Mouse (Mus musculus): ENCODE measurements around the gene Ccdc88c. TPM values are rescaled to one million over a fixed set of nuclear protein-coding genes. Genes with fewer than 3 reads are reported as not detected.
A peak's percentile ranks its signal among the peaks of the same experiment; 100 is the strongest.

Ccdc88c gene
- total RNA-seq, 2 experiments from 2014 or later = 16.7 to 28.8 TPM

DNA sequence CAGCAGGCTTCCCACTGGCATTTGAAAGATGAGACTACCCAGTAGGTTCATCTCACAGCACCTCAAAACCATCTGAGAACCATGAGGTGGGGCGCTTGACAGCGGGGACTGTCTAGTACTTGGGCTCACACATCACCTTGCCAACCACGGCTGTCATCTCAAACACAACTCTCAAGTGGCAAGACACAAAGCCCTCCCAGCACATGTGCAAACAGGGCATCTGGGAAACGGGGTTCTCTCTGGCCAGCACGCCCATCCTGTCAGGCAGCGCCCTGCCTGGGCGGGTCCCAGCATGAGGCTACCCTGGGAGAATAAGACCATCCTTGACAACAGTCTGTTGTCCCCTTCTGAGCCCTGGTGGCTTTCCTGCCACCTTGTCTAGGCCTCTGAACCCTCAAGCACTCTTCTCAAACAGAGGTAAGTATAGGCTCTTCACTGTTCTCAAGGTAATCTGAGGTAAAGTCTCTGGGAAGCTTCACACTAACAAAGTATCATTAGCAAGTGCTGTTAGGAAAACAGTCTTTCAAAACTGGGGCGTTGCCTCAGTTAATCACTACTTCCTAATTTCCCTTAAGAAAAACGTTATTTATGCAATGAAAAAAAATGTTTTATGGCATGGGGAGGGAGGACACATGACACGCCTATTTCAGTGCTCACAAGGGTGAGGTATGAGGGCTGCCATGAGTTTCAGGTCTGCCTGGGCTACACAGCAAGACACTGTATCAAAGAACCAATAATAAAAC is 43.6 kb downstream of the Ccdc88c start:
- intact Hi-C loops (cut with DNase I) = loop anchor here (5.0 kb wide), 1 partner anchor 42 kb away; the partner anchor contains the start of gene Ccdc88c
- DNase-seq (ENCODE audit: low spot score in 2 of 2) = no peak

DNA sequence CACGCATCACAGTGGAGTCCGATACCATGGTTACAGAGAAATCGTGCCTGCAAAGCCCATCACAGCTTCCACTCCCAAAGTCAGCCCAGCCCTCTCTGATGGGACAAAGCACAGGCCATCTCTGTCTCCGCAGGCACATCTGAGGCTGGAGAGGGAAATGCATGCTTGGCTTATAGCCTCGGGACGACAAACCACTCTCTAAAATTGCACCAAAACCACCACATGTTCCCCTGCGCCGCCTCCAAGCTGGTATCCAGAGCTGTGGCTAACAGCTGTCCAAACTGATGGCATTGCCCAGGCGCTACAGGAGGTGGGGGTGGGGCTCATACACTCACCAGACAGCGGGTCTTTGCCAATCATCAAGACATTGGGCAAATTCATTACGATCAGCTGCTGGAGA is 45.3 kb downstream of the Ccdc88c start:
- no peak for DNase-seq (ENCODE audit: low spot score in 2 of 2)
- intact Hi-C loops (cut with DNase I) = no loop called here

DNA sequence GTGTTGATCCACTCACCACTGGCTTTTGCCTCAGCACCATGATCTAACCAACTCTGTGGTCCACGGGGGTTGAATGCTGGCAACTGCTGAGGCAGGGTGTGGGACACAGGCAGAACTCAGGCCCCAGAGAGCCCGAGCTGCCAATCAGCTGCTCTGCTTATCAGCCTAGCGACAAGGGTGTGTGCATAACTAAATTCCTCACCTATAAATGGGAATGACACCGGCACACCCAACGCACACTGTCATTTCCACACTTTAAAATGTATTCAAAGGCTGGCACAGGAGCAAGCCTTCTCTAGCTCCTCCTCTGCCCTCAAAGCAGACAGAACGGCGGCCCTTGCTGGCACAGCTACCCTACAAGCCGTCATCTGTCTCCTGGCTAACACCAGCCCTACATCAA is 46.6 kb downstream of the Ccdc88c start:
- no peak for DNase-seq (ENCODE audit: low spot score in 2 of 2)
- intact Hi-C loops (cut with DNase I) = no loop called here

DNA sequence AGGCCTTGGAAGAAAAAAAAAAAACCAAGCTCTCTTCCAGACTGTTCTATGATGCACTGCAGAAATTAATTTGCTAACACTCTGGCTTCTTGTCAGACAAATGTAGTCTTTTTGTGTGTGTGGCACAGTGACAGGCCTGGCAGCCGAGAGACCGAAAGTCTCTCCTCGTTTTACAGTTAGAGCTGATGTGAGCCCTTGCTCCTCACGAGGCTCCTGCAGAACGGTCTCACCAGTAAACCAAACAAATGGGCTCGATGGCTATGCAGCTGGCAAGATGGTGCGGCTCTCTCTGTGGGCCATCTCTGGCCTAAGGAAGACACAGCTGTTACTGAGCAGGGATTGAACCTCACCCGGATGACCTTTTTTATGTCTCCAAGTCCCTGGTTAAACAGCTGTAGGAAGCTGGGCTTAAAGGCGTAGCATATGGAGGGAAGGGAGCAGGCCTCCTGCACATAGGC is 48.3 kb downstream of the Ccdc88c start:
- DNase-seq (ENCODE audit: low spot score in 2 of 2) = no peak

DNA sequence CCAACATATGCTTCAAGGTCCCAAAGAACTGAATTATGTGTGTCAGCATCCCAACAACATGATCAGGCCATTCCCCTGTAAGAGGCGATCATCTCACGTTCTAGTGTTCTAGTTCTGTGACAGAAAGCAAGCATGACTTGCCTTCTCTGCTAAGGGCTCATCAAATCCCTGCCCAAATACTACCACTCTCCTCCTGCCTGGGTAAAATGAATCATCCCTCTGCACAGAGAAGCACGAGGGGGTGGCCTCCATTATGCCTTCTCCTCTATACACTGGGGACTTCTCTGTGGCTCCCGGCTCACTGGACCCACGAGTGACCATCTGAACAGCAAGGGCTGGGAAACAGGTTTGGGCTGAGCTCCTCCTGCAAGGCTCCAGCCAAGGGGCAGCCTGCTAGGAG is 49.2 kb downstream of the Ccdc88c start:
- intact Hi-C loops (cut with DNase I) = no loop called here
- no peak for DNase-seq (ENCODE audit: low spot score in 2 of 2)

More for the DNA sequence above, 48.3 kb downstream of the Ccdc88c start:
- intact Hi-C loops (cut with DNase I) = no loop called here

DNA sequence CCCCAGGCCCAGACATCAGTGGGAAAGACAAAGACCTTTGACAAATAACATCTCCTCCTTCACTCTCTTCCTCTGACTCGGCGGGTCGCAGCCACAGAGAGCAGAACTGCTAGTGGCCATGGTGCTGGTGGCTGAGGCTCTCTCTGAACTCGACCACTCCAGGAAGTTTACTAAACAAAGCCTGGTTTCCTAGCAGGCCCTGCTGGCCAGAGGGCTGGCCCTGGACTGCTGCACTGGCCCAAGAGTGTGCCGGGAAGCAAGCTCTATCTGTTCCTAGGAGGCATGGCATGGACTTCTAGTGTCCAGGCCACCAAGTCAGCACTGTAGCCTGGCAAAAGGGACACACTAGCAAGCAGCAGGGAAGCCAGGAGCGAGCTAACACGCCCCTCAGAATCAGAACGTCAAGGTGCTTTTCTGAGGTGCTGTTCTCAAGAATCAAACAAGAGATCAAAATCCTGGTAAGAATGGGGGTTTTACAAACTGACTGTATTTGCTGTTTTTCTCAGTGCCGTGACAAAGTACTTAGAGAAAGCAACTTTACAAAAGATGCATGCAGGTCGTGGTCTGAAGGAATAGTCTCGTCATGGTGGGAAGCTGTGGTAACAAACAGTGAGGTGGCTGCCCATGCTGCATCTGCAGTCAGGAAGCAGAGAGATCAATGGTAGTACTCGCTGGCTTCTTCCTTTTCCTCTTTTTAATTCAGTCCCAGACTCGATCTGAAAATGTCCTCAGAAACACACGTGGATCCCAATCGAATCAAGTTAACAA is 50.7 kb downstream of the Ccdc88c start:
- intact Hi-C loops (cut with DNase I) = no loop called here
- no peak for DNase-seq (ENCODE audit: low spot score in 2 of 2)

DNA sequence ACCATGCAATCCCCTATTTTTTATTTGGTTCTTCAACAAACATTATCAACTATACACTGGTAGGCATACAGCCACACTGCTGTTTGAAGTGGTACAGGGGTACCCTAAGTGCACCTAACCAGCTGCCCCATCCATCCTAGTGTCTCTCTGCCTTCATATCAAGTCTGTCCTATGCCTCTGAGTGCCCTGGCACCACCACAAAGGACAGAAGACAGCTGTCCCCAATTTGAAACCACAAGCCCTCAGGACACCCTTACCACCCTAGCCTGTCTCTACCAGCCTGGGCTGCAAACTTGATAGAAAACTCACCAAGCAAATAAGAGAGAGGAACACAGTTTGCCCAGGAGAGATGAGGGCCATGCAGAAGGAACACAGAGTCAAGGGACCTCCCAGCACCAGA is 51.3 kb downstream of the Ccdc88c start:
- intact Hi-C loops (cut with DNase I) = no loop called here
- no peak for DNase-seq (ENCODE audit: low spot score in 2 of 2)

DNA sequence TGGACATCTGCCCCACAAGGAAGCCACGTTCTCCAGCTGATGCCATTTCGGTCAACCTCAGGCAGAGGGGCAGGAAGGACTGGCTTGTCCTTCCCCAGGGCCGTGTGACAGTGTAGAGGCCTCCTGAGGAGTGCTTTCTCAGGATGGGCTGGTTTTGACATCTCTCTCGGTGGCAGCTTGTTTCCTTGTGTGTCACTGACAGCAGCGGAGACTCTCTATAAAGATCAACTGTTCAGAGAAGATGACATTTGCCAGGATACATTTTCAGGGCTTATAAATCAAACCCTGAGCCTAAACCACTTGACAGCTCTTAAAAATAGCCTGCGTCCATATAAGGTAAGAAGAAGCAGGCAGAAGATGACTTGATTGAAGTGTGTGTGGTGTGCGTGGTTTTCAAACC is 59.0 kb downstream of the Ccdc88c start:
- DNase-seq (ENCODE audit: low spot score in 2 of 2) = no peak
- intact Hi-C loops (cut with DNase I) = no loop called here

DNA sequence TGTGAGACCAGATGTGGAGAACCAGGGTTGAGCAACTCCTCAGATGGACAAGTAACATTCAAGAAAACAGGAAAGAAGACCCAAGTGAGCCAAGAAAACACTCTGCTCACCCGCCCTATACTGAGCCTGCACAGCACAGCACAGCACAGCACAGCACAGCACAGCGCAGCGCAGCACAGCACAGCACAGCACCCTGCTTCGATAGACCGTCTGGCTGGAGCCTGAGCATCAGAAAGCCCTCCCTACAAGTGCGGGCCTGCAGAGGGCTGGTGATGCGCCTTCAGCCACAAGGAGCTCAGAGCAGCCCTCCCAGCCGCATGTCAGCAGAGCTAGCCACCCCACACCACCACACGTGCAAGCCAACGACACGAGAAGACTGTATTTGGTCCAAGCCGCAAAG is 61.5 kb downstream of the Ccdc88c start:
- intact Hi-C loops (cut with DNase I) = no loop called here
- DNase-seq (ENCODE audit: low spot score in 2 of 2) = no peak

DNA sequence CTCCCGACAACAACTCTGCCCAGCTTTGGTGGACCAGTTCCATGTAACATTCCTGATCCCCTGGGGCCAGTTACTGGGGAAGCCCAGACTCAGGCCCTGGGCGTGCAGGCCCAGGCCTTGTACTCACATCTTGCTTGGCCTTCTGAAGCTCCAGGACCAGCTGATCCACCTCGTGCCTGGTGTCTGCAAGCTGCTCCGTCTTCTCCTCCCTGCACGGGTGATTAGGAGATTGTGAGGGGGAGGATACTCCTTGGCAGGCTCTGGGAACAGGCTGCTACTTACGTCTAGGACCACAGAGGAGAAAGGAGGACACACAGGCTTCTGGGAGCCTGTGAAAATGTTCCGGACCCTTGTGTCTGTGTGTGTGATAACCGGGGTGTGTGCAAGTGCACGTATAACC is 62.6 kb downstream of the Ccdc88c start:
- peak in 1 of 2 experiments; percentile 42 for DNase-seq (ENCODE audit: low spot score in 2 of 2)
- intact Hi-C loops (cut with DNase I) = no loop called here

DNA sequence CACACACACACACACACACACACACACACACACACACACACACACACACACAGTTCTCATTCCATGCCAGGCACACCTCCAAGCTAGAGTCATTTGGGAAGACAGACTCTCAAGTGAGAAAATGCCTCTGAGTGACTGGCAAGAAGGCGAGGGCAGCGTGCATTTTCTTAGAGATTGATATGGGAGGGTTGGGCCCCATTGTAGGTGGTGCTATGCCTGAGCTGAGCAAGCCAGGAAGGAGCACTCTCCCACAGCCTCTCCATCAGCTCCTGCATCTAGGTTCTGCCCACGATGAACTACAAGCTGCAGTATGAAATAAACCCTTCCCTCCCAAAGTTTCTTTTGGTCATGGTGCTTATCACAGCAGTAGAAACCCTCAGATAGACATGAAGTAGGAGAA is 63.6 kb downstream of the Ccdc88c start:
- intact Hi-C loops (cut with DNase I) = no loop called here
- no peak for DNase-seq (ENCODE audit: low spot score in 2 of 2)

DNA sequence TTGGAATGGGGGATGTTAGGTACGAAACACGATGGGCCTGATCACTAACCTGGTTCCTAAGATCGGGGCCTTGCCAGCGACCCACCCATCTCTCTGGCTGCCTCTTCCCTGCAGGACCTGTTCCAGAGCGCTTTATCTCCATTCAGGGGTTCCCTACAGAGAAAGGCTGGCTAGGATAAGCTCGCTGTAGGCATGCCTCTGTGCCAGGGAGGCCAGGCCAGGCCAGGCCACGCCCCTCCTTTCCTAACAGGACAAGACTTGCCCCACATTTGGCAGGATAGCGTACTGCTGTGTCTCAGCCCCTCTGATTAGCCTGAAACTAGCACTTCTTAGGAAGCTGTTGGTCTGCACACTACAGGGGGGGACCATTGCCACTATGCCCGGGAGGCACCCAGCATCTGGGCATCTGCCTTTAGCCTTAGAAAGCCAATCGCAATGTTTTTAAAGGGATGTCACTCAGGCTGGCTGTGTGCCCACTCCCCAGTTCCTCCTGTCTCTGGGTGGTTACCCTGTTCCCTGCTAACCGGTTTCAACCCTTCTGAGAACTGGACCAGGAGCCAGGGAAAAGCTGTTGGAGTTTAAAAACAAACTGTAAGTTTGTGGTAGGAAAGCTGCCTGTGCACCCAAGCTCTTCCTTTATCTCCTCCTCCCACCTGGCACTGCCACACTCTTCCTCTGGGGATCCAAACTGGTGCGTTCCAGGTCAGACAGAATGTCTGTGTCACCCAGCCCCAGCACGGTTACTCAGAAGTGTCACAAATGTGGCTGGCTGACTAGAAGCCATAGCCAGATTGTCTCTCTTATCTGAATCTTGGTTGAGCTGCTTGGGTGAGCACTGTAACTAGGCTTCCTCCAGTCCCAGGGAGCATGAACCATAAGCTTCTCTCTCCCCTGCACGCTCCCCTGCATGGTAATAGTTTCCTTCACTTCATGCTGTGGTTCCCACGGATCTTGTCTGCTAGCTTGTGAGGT is 69.9 kb downstream of the Ccdc88c start:
- intact Hi-C loops (cut with DNase I) = loop anchor here (1.0 kb wide), 1 partner anchor 70 kb away; the partner anchor contains the start of gene Ccdc88c
- no peak for DNase-seq (ENCODE audit: low spot score in 2 of 2)

DNA sequence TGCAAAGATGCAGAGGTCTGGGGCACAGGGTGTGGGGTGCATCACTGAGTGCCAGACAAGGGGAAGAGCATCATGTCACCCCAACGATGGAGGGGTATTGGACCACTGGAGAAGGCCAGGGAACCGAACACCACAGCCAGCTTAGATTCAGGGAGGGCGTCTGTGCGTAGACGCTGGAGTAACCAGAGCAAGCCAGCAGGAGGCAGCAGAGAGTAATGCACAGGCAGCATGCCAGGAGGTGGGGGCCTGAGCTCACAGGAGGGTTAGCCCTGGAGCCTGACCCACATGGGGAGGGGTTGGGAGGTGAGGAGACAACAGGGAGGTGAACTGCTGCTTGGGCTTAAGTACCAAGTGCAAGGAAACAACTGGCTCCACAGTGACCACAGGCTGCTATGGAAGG is 70.8 kb downstream of the Ccdc88c start:
- DNase-seq (ENCODE audit: low spot score in 2 of 2) = peak; percentile 60 to 62
- intact Hi-C loops (cut with DNase I) = loop anchor here (1.0 kb wide), 1 partner anchor 71 kb away; the partner anchor contains the start of gene Ccdc88c

DNA sequence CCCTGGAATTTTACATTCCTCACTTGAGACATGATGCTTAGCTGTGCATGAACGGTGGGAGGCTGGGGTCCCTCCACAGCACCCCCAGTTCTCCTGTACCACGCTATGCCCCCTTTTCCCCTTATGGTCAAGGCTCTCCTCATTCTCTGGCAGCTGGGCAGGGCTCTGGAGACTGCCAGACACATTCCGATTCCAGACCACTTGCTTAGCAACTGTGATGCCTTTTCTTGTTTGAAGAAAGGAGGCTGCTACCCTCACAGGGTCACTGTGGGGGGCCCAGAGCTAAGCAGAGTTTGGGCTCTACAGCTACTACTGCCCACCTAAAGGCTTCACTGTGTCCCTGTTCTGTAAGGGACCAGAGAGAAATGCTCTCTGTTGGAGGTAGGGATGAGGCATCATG is 71.6 kb downstream of the Ccdc88c start:
- intact Hi-C loops (cut with DNase I) = no loop called here
- DNase-seq (ENCODE audit: low spot score in 2 of 2) = no peak

DNA sequence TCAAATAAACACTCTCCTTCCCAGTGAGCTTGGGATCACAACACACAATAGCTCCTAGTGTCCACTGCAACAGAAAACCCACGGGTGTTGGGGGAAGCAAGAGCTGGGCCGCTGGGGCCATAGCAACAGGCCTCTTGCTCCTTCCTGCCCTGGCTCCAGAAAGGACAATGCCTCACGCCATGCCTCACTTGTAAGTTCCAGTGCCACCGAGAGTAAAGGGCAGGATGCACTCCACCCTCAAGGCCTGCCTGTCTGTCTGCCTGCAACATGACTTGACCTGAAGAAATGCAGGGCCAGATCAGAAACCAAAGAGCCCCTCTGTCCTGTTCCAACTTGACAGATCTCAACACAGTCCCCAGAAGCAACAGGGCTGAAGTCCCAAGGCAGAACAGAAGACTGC is 72.0 kb downstream of the Ccdc88c start:
- DNase-seq (ENCODE audit: low spot score in 2 of 2) = no peak
- intact Hi-C loops (cut with DNase I) = no loop called here

DNA sequence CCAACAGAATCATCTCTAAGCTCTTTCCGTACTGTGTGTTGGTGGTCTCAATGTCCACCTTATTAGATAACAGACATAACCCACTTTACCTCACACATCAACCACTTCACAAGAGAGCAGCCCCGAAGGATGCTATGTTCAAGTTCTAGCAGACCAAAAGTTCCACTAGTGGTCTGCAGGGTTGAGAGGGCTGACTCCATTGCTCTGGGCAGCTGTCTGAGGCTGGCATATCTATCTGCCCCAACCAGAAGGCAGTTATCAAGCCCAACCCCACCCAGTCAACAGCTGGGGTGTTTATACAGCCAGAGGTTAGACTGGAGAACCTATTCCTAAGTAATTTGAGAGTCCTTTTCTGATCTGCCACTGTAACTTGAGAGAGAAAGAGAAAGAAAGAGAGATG is 72.8 kb downstream of the Ccdc88c start:
- no peak for DNase-seq (ENCODE audit: low spot score in 2 of 2)
- intact Hi-C loops (cut with DNase I) = no loop called here

DNA sequence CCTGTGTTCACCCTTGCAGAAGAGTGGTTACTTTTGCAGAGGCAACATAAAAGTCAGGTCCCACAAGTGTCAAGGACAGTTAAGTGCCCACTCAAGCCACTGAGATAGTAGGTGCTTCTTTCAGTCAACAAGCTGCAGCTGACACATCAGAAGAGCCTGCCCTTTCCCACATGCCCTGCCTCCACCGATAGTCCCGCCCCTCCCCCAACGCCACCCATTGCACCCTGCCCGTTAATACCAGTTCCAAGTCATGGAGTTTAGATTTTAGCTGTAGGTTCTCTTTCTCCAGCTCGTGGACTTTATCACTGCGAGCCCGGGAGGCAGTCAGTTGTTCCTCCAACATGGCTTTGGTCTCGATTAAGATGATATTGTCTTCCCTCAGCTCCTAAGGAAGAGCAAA is 74.9 kb downstream of the Ccdc88c start:
- DNase-seq (ENCODE audit: low spot score in 2 of 2) = no peak
- intact Hi-C loops (cut with DNase I) = no loop called here

DNA sequence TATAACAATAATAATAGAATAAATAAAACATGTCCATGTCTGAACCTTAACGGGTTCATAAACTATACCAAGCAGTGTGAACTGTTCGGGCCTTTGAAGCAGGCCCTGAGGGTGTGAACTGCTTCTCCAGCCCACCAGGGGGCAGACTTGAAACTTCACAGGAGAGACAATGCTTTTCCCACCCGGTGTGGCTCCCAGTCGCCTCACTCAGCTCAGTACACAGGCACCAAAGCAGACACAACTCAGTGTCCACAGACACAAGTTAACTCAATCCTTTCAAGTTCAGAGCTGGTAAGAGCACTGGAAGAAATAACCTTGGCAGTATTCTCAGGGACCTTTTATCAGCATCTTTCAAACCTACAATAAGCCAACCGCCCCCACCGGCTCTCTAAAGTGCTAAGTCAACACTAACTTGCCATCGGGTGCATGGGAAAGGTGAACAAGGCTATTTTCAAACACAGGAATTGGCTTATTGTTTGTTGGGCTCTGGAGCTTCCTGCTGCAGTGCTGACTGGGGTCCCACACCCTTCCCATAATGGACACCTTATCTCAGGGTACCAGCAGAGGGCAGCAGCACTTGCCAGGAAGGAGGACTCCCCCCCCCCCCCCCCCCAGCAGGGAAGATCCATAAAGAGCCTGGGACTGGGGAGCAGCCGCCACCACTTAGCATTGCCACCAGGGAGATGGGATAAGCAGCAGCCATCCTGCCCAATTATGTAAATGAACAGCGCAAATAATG is 76.5 kb downstream of the Ccdc88c start:
- intact Hi-C loops (cut with DNase I) = loop anchor here (1.0 kb wide), 1 partner anchor 77 kb away; the partner anchor contains the start of gene Ccdc88c
- peak; percentile 71 to 76 for DNase-seq (ENCODE audit: low spot score in 2 of 2)

DNA sequence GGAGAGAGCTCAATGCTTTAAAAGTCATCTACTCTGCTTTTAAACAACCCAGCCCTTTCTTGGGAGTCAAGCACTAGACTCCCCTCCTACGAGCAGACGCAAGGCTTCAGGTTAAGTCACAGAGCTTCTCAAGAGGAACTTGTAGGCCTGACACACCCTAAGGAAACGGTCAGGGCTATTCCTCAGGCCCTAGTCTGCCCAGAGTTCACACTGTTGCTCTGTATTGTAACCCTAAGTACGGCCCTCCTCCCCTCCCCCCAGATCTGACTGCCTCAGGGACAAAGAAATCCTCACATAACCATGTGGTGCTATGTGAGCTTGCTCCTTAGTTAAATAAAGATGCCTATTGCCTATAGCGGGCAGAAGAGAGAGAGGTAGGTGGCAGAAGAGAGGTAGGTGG is 79.7 kb downstream of the Ccdc88c start:
- no peak for DNase-seq (ENCODE audit: low spot score in 2 of 2)
- intact Hi-C loops (cut with DNase I) = no loop called here

Data from left cerebral cortex, postnatal 36 days (tissue).